Mouse (Mus musculus) c-Kit-negative CD71-positive TER-119-positive erythroid progenitor cells, embryonic 14.5 days (primary cell): Measurements from ENCODE around the gene Efcab11.
"Not testable (repeated sequence)": the region's sequence is repeated elsewhere in the genome, so short reads cannot be mapped to it uniquely, and the experiment has no call there.

Experiments used
- DNase-seq: peaks from one replicate; pipeline ENCODE4 v3.0.0-alpha.2; 2013; ENCODE audit warnings: low read depth, low spot score

The Efcab11 gene

GRCm38 (mm10) chr12:99807891-99808290 lies 76.3 kb downstream of the Efcab11 start:
- DNase-seq: no peak

- not testable (repeated sequence) for DNase-seq
Measured at GRCm38 (mm10) chr12:99806741-99807140, 77.5 kb downstream of the Efcab11 start.

- no peak for DNase-seq
Measured at GRCm38 (mm10) chr12:99795921-99796320, 88.3 kb downstream of the Efcab11 start.

DNA sequence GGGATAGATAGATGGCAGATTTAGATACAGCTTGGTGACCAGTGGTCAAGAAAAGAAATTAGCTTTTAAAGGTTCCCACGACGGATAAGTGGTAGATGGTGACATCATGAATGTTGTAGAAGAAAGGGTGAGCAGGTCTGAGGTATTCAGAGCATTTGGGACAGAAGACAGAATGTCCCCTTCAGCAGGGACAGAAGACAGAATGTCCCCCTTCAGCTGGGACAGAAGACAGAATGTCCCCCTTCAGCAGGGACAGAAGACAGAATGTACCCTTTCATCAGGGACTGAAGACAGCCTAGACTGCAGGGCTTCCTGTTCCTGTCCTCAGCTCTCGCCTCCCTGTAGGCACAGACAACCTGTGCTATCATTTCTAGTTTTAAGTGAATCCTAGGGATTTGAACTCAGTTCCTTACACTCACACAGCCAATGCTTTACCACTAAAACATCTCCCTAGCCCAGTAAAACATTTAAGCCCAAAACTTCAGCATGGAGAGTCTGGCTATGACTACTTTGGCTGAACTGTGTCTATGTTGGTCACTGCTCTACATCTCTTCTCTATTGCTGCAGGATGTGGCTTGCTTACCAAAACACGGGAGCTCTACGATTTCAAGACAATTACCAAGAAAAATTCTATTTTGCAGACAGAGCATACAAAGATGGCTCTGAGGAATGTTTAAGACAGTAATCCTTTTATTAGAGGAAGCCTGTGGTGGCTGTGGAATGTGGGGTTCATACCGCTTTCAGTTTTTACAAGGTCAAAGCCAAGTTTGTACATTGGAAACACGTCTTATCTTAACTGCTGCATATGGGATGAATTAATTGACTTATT lies 89.2 kb downstream of the Efcab11 start:
- DNase-seq: no peak

- no peak for DNase-seq
Measured at GRCm38 (mm10) chr12:99794158-99794515, 90.1 kb downstream of the Efcab11 start.

DNA sequence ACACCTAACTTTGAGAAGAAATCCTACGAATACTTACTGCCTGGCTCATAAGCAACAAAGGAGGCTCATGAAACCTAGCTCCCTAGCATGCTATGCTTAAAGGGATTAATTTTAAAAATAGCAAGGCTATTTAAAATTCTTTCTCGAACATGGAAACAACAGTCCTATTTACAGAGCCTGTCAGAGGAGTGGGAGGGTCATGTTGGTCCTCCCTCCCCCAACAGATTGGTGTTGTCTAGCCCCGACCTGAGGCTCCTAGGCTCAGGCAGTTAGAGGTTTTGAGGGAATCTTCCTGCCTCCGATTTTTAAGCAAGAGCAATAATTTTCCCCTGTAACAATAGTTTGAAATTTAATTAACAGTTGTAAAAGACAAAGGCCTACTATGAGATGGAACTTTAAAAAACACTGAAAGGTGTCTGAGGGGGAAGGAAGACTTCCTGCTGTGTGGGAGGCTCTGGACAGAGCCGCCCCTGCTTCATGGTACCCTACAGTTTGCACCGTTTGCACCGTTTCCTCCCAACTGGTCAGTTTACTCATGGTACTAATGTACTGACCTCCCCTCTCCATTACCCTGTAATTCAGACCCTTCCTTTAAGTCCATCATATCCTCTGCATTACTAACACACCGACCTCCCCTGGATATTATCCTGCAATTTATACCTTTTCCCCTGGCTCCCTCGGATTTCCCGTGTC lies 90.6 kb downstream of the Efcab11 start:
- DNase-seq: no peak

DNA sequence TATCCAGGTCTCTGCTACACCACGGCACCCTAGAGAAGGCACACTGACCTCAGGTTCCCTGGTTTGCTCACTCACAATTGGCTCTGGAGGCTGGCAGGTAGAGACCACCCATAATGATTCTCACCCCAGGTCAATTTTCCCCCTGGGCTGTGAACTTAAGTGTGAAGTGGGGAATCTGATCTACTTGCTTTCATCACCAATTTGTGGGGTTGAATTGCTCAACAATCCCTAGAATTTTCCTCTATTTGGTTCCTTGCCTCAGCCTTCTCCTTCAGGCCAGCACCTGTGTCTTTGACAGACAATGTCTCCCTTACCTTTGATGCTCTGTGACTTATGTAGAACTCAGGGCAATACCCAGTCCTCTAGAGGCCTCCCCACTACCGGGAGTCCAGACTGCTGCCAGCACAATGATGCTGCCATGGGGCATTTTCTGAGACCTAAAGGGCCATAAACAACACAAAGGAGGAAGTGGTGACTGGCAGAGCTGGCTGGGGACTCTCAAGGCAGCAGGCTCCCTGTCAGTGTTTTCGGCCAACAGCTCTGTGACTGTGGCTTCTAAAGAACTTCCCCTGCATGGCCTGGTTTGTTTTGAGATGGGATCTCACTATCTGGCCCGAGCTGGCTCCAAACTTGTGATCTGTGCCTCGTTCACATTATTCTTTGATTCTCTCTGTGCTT lies 94.8 kb downstream of the Efcab11 start:
- DNase-seq: no peak

DNA sequence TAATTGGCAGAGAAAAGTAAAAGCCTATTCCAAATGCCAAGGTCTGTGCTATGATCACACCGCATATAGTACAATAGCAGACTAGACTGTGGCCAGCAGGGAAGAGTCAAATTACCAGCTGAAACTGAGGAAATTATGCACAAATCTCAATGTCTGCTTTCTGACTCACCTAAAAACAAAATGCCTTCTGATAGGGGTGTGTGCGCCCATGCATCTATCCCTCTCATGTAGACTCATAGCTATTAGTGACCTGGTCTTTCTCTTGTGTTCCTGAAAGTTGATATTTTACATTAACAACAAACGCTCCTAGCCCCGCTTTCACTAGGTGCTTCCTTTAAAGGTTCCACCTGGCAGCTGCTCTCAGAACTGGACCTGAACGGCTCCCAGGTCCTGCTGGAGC lies 102.5 kb downstream of the Efcab11 start:
- no peak for DNase-seq

- no peak for DNase-seq
Measured at GRCm38 (mm10) chr12:99780396-99780795, 103.8 kb downstream of the Efcab11 start.

GRCm38 (mm10) chr12:99779908-99780307 lies 104.3 kb downstream of the Efcab11 start:
- no peak for DNase-seq

GRCm38 (mm10) chr12:99776497-99777139 lies 107.6 kb downstream of the Efcab11 start:
- no peak for DNase-seq

DNA sequence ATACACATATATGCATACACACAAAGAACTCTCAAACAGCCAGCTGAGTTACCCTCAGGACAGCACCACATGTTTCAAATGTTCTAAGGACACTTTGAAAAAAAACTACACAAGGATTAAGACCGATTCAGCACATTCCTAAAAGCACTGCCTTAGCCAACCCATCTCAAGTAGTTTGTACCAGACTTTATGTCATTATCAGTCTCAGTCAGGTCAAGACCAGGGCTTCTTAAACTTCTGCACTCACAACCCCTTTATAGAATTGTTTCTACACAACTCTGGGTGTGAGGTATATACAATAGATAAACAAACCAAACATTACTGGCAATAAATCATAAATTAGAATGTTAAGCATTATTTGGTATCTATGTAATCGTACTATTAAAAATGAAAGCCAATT lies 109.4 kb downstream of the Efcab11 start:
- no peak for DNase-seq

- DNase-seq: no peak
Measured at GRCm38 (mm10) chr12:99773636-99774193, 110.5 kb downstream of the Efcab11 start.

DNA sequence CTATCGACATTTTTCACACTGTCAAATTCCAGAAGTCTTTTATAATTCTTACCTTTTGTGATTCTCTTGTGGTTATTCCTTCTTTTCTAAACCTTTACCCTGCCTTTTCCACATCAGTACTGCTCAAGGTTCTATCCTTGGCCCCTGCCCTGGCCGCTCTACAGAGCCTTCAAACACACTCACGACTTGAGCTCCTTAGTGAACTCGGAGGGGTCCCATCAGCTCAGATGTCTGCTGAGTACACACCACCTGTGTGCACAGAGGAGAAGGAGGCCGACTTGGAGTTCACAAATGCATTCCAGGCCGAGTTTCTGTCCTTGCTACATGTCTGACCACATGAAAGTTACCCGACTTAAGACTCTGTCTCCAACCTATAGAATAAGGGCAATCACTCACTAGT lies 113.2 kb downstream of the Efcab11 start:
- DNase-seq: no peak

- DNase-seq: no peak
Measured at GRCm38 (mm10) chr12:99769626-99770025, 114.6 kb downstream of the Efcab11 start.

DNA sequence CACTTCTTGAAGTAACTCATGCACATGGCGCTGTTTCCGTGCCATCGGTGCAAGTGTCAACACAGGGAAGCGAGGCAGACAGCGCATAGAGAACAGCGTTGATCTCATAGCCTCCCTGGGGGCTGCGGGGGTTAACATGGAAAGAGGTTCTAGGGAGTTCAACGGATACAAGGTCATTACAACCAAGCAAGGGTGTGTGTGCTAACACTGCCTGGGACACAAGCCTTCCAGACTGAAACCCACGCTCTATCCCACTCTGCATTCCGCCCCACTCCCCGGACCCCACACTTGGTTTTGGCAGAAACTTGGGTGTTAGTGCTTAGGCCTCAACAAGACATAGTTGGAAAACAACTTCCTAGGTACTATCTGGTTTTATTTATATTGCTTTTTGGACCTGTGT lies 116.5 kb downstream of the Efcab11 start:
- DNase-seq: no peak

DNA sequence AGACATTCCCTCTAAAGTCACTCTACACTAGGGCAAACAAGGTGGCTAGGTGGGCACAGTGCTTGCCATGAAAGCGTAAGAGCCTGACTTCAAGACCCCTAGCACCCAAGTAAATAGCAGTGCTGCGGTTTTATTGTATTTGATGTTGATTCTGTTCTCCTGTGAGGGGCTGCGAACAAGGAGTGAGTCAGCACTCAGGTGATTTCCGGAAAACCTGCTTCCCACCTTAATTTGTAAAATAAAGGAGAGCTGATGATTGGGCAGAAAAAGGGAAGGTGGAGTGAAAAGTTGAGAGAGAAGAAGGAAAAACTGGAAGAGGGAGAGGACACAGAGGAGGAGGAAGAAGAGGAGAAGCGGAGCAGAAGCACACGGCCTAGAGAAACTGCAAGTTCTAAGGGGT lies 118.3 kb downstream of the Efcab11 start:
- DNase-seq: no peak

- DNase-seq: no peak
Measured at GRCm38 (mm10) chr12:99764053-99764452, 120.2 kb downstream of the Efcab11 start.

DNA sequence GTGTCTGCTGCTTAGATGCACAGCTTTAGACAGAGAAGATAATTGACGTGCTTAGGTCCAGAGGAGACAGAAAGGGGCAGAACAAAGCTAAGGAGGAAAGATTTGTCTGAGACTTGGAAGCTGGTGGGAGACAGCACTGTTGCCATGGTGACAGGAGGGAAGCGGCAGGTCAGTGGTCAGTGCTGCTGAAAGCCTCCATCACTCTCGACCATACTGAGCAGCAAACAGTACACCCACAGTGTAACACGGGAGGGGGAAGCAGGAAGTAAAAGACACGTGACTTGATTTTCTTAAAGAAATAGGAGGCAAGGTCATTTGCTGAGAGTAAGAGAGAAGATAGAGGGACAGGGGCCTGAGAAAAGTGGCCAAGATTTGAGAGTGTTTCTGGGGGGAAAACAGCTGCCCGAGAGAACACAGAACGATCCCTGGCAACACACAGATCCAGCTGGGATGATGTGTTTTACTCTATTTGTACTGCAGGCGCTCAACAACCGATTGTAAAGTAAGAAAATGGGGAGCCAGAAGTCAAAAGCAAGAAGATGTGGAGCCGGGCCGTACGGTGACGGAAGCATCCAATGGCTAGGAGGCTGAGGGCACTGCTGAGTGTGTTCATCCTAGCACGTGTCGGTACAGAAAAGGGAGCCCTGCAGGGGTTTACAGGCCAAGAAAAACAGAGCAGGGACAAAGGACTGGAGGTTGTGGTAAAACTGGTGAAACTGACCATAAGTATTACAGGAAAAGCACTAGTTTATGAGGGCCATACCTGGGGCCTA lies 126.3 kb downstream of the Efcab11 start:
- no peak for DNase-seq

GRCm38 (mm10) chr12:99756914-99757687 lies 127.1 kb downstream of the Efcab11 start:
- no peak for DNase-seq
